16 mouse cellular contexts compared by ENCODE assay signal in the genomic region with DNA sequence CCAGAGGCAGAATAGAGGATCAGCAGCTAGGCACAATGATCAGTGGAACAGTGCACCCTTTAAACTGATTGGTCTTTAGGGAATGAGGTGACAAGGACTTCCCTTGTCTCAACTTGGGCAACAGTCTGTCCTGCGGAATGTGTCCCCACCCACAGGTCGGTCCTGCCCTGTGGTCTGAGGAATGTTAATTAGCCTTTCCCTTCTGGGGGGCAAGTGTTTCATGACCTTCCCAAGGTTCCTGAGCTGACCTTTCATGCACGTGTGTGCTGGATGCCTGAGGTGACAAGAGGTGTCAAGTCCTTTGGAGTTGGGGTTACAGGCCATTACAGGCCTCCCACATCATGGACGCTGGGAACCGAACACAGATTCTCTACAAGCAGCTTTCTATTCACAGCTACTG.
"Had no signal": no experiment of that assay in that cellular context is flagged by ENCODE, and none has a peak within 500 bp of the region (broad histone marks: within the 10 kb centered on the region; RNA-seq: fewer than 3 reads in every experiment).

No protein-coding gene starts in this region.

- H3K4me1 ChIP-seq: neural tube, embryonic 13.5 days; neural tube, embryonic 15.5 days had no signal

- H3K27ac ChIP-seq: neural tube, embryonic 13.5 days; neural tube, embryonic 15.5 days; stomach, embryonic 15.5 days; stomach, postnatal 0 days had no signal

- H3K9ac ChIP-seq: neural tube, embryonic 13.5 days; neural tube, embryonic 15.5 days; stomach, embryonic 15.5 days had no signal

- DNase-seq: retina, postnatal 1 day; right cerebral cortex, adult 18-20 months; right cerebral cortex, postnatal 14 days; right cerebral cortex, postnatal 25 days; right cerebral cortex, postnatal 4 days; spleen, adult 18-20 months; thymus, adult 18-20 months; thymus, adult 2 months; thymus, postnatal 14 days; thymus, postnatal 25 days; thymus, postnatal 36 days; thymus, postnatal 4 days had no signal

- H3K9me3 ChIP-seq: neural tube, embryonic 13.5 days; neural tube, embryonic 15.5 days; stomach, embryonic 15.5 days had no signal

- H3K27me3 ChIP-seq: neural tube, embryonic 13.5 days; neural tube, embryonic 15.5 days; stomach, embryonic 15.5 days had no signal

- H3K4me2 ChIP-seq: neural tube, embryonic 13.5 days; neural tube, embryonic 15.5 days; stomach, embryonic 15.5 days had no signal

- H3K4me3 ChIP-seq: neural tube, embryonic 13.5 days; neural tube, embryonic 15.5 days; stomach, embryonic 15.5 days had no signal

- H3K36me3 ChIP-seq: neural tube, embryonic 13.5 days; neural tube, embryonic 15.5 days; stomach, embryonic 15.5 days had no signal
